Mouse (Mus musculus): Measurements from ENCODE around the gene Arrdc5. TPM values are rescaled to one million over a fixed set of nuclear protein-coding genes. Genes with fewer than 3 reads are reported as not detected.
A peak's percentile ranks its signal among the peaks of the same experiment; 100 is the strongest.

Arrdc5 gene
- total RNA-seq, 4 experiments from 2014 or later = 0.41 TPM; not detected in 3

DNA sequence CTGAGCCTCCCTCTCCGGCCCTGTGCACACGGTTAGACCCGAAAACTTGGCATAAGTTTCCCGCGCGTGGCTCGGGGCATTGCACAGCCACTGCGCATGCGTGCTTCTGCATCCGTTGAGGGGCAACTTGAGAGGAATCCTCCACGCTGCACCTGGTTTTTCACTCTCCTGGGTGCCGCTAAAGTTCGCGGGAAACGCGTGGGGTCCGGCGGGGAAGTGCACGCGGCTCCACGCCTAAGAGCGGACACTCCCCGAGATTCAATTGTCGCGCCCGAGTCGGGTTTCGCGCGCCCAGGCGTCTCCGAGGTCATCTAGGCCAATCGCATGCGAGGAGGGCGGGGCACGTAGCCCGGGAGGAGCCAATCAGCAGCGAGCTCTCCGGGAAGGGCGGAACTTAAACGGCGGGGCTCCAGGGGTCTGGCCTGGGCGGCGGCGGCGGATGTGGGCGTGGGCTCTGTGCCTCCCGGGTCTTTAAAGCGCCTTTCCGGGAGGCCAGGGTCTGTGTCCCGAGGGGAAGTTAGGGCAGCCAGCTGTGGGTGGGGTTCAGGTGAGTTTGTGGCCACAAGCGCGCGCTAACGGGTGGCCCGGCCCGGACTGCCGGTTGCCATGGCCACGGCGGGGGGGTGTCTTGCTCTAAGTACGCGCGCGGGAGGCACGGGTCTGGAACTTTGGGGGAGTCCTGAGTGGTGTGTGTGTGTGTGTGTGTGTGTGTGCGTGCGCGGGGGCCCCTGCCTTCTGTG is 3.9 kb upstream of the Arrdc5 start:
- peak; percentile 94 for DNase-seq (ENCODE audit: low spot score)

DNA sequence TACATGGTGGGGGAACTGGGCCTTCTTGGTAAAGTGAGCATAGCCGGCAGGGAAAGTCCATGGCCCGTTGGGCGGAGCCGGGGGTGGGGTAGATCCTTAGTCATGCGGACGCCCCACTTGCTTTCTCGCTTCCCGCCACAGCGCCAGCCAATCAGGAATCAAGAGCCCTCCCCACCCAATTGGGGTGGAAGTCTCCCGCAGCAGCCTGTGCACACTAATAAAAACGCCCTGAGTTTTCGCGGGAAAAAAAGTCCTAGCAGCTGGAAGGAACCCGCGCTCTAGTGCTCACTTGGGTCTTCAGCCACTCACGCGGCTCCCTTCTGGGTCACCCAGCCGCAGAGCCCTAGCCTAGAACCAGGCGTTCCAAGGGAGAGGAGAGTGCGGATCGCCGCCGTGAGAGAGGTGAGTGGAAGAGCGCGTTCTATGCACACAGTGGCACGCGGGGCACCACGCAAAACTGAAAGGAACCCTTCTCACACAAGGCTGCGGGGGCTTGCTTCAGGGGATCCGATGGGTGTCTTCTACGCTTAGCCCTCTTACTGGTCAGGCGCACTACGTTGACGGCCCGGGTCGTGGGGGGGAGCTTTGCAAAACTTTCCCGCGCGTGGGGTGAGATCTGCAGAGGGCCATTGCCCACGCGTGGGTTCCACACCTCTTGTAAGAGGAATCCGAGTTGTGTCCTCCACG is 3.2 kb upstream of the Arrdc5 start, which contains the start of gene Uhrf1:
Uhrf1 (plus strand) TSS at position 162 of the 687 bp plus-strand sequence.
- peak; percentile 69 for DNase-seq (ENCODE audit: low spot score)

DNA sequence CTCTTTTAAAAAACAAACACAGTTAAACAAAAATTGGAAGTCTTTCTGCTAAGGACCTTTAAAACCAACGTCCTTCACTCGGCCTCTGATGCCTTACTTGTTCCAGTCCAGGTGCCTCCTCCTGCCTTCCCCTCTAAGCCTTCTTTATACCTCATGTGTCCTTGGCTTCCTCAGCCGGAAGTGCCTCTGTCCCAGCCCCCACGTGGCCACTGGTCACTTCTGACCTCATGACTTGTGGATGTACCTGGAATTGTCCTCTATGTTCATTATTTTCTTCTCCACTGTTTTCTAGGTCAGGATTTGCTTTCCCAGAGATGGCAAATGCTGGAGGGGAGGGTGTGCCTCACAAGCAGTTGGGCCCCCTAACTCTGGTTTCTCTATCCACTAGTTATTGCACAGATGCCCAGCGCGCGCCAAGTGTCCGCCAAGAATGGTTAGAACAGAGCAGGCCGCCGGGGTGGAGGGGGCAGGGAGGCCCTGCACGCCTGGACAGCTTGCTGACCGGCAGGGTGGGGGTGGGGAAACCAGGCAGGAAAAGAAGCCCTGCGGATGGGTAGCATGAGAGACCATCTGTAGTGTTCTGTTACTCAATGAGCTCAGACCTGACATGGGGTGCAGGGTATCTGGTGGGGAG is 2.4 kb upstream of the Arrdc5 start:
- DNase-seq (ENCODE audit: low spot score) = no peak

DNA sequence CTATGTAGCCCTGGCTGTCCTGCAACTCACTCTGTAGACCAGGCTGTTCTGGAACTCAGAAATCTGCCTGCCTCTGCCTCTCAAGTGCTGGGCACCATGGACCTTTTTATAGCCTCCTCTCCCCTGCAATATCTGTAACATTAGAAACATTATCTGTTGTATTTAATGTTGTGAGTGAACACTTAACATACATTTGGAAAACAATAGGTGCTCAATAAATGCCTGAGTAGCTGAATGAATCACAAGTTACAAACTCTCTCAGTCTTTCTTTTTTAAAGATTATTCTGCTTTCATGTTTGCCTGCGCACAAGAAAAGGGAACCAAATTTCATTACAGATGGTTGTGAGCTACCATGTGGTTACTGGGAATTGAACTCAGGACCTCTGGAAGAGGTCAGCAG is 1.8 kb downstream of the Arrdc5 start:
- no peak for DNase-seq (ENCODE audit: low spot score)

DNA sequence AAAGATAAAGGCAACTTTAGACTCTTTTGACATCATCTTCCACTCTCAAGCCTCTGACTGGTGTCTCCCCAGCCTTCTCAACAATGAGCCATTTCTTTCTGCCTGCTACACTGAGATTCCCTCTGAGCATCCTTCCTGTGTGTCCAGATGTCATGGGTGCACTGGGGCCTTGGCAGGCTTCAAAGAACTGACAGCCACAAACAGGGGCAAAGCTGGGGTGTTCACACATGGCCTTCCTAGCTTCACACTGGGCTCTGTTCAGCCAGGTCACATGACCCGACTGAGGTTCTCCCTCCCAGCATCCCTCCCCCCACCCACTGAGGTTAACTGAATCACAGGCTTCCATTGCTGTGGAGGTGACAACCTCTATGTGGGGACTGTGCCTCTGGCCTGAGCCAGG is 3.9 kb downstream of the Arrdc5 start:
- DNase-seq (ENCODE audit: low spot score) = no peak

DNA sequence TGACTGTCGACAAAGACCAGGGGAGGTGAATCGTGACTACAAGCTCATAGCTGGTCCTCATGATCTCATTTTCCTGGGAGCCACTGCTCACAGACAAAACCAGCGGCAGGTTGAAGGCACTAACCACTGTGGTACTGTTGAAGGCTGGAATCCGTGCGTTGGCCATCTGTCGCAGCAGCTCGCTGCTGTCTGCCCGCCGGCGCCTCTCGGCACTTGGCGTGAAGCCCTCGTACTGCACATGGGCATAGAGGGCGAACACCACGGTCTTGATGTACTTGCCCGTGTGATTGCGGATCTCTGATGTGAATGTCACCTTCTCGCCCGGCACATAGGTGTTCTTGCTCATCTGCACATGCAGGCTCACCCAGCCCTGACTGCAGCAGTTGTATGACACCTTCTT is 5.8 kb downstream of the Arrdc5 start:
- DNase-seq (ENCODE audit: low spot score) = no peak

DNA sequence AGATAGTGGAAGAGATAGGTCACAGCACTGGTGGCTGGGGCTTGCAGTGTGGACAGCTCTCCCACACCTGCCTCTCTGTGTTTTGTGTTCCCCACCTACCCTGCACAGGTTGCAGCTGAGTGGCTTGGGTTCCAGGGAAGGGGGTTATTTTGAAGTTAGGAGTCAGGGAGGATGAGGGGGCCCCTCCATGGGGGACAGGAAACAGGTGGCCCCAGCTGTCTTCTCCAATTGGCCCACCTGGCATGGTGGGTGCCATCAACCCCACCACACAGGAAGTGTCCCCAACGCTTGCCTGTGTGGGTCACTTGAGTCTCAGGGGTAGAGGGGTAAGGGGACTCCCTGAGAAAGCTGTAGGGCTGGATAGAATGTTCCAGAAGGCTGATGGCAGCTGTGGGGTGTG is 6.8 kb downstream of the Arrdc5 start:
- no peak for DNase-seq (ENCODE audit: low spot score)

DNA sequence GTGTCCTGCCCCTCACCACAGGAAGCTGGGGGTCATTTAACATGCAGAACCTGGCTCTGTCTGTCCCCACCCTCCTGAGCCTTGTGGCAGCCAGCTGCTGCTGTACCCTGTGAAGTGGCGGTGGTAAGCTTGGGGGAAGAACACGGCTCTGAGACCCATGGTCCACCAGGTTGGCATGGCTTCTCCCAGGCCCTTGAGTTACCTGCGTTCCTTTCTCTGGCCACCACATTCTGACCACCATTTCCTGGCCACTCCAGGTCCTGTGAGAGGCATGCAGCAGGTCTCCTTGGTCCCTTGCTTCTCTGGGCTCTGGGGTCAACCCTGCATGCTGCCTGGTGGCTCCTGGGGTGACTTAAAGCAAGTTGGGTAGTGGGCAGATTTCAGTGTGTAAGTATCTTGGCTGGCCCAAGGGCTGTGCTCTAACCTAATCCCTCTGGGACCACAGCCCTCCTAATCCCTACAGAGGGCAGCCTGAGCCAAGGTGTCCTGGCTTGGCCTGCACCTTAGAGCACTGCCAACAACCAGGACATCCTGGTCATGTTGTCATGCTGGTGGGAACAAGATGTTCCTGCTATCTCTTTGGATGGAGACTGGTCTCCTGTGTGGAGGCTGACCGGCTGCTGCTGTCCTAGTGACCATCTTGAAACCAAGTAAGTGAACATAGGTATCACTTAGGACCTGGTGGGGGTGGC is 7.4 kb downstream of the Arrdc5 start, which contains the start of gene Plin3:
Plin3 (minus strand) TSS at position 343 of the 692 bp plus-strand sequence.
- peak; percentile 59 for DNase-seq (ENCODE audit: low spot score)

DNA sequence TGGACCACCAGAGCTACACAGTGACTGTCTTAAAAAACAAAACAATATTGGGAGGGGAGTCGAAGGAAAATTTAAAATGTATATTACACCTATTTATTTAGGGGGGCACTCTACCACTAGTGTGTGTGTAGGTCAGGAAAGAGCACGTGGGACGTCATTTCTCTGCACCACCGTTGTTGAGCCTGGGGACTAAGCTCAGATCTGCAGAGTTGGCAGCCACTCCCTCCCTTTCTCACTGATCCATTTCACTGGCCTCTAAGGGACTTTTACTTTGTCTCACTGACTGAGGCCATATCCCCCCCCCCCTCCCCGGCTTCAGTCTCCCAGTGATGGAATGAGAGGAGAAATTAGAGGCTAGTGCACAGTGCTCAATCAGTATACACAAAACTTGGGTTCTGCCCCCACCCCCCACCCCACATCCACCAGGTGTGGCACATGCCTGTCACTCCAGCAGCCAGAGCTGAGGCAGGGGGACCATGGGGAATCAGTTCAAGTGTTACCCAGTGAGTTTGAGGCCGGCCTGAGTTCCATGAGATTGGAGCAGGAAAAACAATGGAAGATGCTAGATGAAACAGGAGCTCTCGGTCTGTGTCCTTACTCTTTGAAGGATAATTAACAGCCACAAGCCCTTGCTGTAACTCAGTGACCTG is 8.1 kb downstream of the Arrdc5 start:
- no peak for DNase-seq (ENCODE audit: low spot score)

DNA sequence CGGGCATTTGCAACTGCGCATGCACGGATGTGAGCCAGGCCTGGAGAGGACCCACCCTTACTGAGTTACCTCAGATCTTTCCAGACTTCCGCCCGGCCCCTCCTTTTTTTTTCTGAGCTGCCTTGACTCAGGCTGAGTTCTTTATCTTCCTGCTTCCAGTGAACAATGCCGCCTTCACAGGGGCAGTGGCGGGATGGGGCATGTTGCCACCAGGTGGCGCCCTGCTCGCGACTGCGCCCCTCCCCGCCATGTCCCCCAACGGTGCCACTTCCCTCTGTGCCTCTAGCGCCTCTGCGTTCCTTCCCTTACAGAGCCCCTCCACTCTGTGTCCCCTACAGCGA is 8.9 kb downstream of the Arrdc5 start:
- DNase-seq (ENCODE audit: low spot score) = peak; percentile 94

DNA sequence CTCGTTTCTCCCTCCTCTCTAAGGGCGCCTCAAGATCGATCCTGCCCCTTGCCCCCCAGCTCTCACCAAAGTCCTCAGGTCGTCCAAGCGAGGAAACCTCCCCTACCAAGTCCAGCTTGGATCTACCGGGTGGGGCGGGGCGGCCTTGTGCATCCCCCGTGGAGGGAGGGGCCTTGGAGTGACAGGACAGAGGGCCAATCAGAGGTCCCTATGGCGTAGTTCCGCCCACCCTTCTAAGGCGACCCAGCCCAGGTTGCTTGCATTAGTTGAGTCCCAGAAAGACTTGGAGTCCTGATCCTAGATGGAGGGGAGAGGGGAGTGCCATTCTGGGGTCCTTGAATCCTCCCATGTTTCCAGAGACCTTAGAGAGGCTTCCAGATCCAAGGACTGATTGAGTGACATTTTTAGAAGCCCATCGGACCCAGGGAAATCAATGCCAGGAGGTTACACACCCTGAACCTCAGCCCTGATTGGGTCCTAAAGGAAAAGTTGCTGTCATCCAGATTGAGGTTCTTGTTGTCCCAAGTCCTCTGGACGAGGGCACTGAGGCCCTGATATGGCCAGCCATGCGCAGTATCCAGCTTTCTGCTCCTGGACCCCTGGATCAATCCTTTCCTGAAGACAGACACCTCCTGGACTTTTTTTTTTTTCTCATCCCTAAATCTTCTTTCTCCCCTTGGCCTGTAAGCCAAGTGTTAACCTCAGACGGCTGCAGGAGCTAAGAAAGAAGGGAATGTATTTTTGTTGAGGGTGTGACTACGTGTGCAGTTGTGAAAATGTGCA is 9.5 kb downstream of the Arrdc5 start:
- peak; percentile 99 for DNase-seq (ENCODE audit: low spot score)

DNA sequence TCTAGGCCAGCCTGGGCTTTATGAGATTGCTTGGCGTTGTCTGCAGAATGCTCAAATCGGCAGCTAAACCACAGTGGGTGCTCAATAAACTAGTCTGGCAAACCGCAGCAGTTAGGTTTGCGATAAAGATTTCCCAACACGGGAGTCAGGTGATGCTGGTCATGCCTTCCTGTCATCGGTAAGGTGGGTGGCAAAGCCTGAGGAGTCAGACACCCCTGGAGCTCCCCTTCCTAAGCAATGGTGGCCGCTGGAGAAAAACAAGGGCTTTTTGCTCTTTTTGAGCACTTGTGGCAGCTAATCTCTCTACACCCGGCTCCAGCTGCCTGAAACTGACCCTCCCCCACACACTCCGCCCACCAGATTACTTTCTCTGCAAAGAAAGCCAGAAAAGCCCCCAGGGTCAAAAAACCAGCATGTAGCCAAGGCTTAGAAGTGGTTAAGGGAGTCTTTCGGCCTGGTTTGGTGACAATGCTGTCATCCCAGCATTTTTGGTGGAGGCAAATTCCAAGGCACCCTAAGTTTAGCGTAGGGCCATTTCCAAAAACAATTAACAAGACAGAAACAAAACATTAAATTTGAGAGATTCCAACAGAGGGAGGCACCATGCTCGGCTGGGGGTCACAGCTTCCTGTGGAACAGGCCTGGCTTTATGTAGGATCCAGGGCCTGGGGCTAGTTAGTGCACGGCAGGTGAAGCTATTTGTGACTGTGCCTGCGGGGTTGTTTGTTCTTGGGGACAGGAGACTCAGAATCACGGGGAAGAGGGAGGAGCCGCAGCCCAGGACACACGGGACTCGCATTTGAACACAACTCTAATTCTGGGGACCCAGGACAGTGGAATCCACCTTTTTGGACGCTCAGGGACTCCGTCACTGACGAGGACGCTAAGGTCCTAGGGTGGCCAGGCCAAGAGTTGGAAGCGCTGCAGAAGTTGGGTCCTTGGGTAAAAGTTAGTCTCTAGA is 10.4 kb downstream of the Arrdc5 start:
- peak; percentile 72 for DNase-seq (ENCODE audit: low spot score)

DNA sequence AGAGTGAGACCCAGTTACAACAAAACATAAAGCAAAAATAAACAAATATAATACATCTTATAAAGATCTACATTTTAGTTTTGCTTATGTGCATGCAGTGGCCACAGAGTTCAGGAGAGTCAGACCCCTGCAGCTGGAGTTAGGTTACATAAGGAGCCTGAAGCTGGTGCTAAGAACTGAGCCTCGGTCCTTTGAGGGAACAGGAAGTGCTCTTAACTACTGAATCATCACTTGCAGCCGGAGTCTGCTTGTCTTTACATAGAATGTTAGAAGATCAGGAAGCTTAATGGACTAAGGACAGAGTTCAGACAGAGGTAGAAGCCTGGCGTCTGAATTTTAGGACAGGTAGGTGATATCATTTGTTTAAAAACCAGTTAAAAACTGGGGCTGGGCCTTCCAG is 11.2 kb downstream of the Arrdc5 start:
- no peak for DNase-seq (ENCODE audit: low spot score)

DNA sequence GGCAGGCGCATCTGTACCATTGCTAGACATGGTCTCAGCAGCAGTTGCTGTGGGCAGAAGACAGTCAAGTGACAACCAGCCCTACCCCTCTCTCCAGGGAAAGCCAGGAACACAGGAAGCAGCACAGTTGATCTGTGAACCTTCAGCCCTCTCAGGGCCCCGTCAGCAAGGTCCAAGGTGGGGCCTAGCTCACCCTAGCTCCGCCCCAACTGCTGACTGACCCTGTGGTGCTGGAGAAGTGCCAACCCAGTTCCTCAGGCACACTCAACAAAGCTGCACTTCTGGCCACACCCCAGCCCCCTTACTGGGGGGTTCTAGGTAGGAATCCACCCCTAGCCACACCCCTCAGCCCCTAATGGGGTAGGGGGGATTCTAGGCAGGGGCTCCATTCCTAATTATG is 12.3 kb downstream of the Arrdc5 start:
- DNase-seq (ENCODE audit: low spot score) = no peak

DNA sequence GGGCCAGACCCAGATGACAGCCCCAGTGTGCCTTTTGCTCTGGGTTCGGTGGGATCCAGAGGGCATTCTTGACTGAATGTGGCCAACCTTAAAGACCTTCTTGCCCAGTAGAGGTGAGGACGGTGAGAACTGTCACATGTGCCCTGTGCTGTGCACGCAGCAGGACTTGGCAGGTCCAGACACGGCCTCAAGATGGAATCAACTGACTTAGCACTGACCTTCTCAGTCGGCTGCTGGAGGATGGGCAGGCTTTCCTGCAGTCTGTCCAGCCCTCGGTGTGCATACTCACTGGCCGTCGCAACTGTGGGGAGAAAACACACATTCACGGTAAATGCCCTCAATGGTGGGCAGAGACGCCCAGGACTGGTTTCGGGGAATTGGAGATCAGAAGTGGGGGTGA is 14.1 kb downstream of the Arrdc5 start:
- DNase-seq (ENCODE audit: low spot score) = no peak

DNA sequence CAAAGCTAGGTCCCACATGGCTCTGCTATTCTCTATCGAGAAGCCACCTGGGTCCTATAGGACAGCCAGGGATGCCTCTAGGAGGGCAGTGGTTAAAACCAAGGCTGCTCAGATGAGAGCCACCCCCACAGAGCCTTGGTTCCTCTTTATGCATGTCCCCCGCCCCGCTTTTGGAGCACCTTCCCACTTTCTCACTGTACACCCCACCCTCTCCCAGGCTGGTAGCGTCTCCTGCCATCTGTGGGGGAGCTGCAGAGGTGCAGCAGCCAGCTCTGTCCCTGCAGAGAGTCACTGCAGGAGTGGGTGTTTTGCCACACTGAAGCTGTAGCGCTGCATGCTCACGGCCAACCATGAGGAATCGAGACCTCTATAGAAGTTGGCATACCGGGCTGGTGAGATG is 16.8 kb downstream of the Arrdc5 start:
- DNase-seq (ENCODE audit: low spot score) = no peak

DNA sequence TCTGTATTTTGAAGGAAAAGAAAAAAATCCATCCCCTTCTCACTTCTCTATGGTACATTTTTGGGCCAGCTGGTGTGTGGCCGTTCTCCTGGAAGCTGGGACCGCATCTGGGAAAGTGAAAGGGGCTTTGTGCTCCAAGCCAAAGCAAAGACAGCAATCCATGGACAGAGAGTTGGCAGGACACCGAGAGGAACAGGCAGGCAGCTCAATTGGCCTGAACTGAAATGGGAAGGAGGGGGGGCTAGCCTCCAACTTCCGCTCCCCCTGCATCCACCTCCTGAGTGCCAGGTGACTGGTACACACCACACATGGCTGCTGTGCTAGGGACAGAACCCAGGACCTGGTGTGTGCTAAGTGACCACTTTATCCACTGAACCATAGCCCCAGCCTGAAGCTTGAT is 17.3 kb downstream of the Arrdc5 start:
- no peak for DNase-seq (ENCODE audit: low spot score)

DNA sequence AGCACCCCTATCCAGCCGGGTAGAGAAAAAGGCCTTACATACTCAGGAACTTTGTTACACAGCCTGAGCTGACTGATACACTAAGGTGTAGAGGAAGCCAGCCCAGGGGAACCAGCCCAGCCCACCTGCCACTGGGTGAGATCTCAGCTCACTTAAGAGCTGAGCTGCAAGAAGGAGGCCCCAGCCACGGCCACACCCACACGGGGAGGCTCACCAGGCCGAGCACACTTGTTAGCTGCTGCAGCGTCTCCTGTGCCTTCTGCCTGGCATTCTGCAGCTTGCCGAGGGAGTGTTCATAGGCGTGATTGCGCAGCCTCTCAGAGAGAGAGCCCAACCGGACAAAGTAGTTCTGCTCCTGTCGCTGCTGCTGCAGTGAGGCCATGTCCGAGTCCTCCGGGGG is 18.9 kb downstream of the Arrdc5 start:
- no peak for DNase-seq (ENCODE audit: low spot score)

DNA sequence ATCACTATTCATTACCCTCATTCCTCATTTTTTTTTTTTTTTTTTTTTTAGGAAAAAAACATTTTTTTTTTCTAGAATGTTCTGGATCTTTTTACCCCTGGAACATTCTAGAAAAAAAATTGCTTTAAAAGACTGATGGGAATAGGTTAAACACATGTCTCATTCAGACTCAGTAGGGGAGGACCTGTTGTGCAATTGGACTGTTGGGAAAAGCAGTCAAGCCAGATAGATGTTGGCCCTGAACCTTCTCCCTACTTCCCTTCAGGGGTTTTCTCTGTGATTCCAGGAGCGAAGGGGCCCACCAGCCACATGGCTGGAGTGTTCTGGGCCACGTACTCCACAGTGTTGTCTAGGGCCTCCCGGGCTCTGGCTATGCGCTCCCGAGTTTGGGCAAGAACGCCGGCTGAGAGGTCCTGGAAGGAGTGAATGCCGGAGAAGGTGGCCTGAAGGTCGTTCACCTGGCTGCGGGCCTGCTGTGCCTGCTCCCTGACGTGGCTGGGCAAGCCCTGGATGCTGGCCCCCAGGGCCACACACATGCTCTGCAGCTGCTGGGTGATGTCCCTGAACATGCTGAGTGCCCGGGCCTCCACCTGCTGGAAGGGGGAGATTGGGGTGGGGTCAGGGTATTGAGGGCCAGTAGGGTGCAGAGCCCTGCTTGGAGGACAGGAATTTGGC is 20.5 kb downstream of the Arrdc5 start:
- peak; percentile 51 for DNase-seq (ENCODE audit: low spot score)

Data from heart, adult 8-10 months (tissue).